Mouse (Mus musculus) CD4-positive helper T cell, adult 2 months (primary cell): Measurements from ENCODE around the gene Stpg2.

ENCODE experiments used
- DNase-seq: peaks from one replicate; pipeline ENCODE4 v3.0.0-alpha.2; 2012; ENCODE audit warnings: low read depth, missing footprints, low spot score

Gene Stpg2

GRCm38 (mm10) chr3:139733156-139733555 lies 527.7 kb downstream of the Stpg2 start:
- no peak for DNase-seq

- DNase-seq, result no peak
Measured at GRCm38 (mm10) chr3:139739388-139739787, 533.9 kb downstream of the Stpg2 start.
